Mouse (Mus musculus): Measurements from ENCODE around the gene Paqr6.

Gene Paqr6

GRCm38 (mm10) chr3:88409741-88410644 lies 45.6 kb downstream of the Paqr6 start, which contains the start of gene Pmf1:
Gene Pmf1 (minus strand): TSS chr3:88410331.
- CTCF ChIA-PET, result interaction anchor here (0.7 to 1.1 kb wide), 5 partner anchors 14 to 252 kb away, joined by 3 to 6 read pairs (median 3); no protein-coding TSS in a partner anchor

GRCm38 (mm10) chr3:88410645-88411031 lies 46.3 kb downstream of the Paqr6 start:
- CTCF ChIA-PET, result interaction anchor here (0.7 to 1.0 kb wide), 4 partner anchors 13 to 253 kb away, joined by 3 to 6 read pairs (median 3); no protein-coding TSS in a partner anchor

GRCm38 (mm10) chr3:88411681-88412080 lies 47.3 kb downstream of the Paqr6 start:
- CTCF ChIA-PET, result no interaction called here

- CTCF ChIA-PET, result no interaction called here
Measured at GRCm38 (mm10) chr3:88412636-88413035, 48.3 kb downstream of the Paqr6 start.

GRCm38 (mm10) chr3:88415668-88416067 lies 51.3 kb downstream of the Paqr6 start:
- CTCF ChIA-PET, result no interaction called here

GRCm38 (mm10) chr3:88418016-88418415 lies 53.6 kb downstream of the Paqr6 start:
- CTCF ChIA-PET, result no interaction called here

Measured in spleen, embryonic (tissue).